Mouse (Mus musculus) brain, embryonic 14.5 days (tissue): ENCODE results near the gene Kcnh1.

Experiments used
- CTCF ChIP-seq: fragments of 200-500 bp; IDR thresholded peaks from 2 replicates; pipeline ENCODE4 v1.5.1; 2012; ENCODE audit warnings: inconsistent platforms, mild to moderate bottlenecking, moderate library complexity, borderline replicate concordance; ENCODE audit not compliant: insufficient read depth, insufficient read length; ENCODE audit errors: extremely low read depth
- POLR2A ChIP-seq: fragments of 200-500 bp; IDR thresholded peaks from 2 replicates; pipeline ENCODE4 v1.6.1; 2012; ENCODE audit warnings: mild to moderate bottlenecking, inconsistent platforms, borderline replicate concordance; ENCODE audit not compliant: poor library complexity, insufficient read depth, insufficient read length, severe bottlenecking; ENCODE audit errors: extremely low read depth

GRCm38 (mm10) chr1:192391041-192391440 lies 200.5 kb downstream of the Kcnh1 start:
- TF ChIP-seq CTCF (no peak), POLR2A (no peak)
